Mouse (Mus musculus): Measurements from ENCODE around the gene Pon3. TPM values are rescaled to one million over a fixed set of nuclear protein-coding genes. Genes with fewer than 3 reads are reported as not detected.

Pon3 gene
- polyA plus RNA-seq (2012) = 0.02 TPM in 1 of 2 replicates, not detected in the other

- no peaks in the 10 kb centered on the region for H3K9me3 ChIP-seq (ENCODE audit: control insufficient read depth, low read length)
- H3K4me3 ChIP-seq (replicated peaks) = peak within 1 kb of the TSS; percentile 68
- no peaks in the 10 kb centered on the region for H3K27me3 ChIP-seq (ENCODE audit: control insufficient read depth)
- peaks cover 28% of the 10 kb centered on the region for H3K4me1 ChIP-seq (ENCODE audit: control insufficient read depth)
- H3K36me3 ChIP-seq (ENCODE audit: control insufficient read depth) = peaks cover 15% of the 10 kb centered on the region
- TF ChIP-seq TAL1 (IDR thresholded peaks at IDR 0.05; ENCODE audit: low read length) (no peak), GATA1 (IDR thresholded peaks at IDR 0.05; ENCODE audit: low read length) (no peak)
Measured at GRCm38 (mm10) chr6:5255722-5256451, at the start of gene Pon3. Gene Pon3, minus strand, starts transcription at chr6:5256286.

- Histone ChIP-seq H3K4me3 (replicated peaks) (no peak overlapping the region), H3K9me3 (ENCODE audit: control insufficient read depth, low read length) (no peaks in the 10 kb centered on the region), H3K36me3 (ENCODE audit: control insufficient read depth) (no peaks in the 10 kb centered on the region), H3K27me3 (ENCODE audit: control insufficient read depth) (no peaks in the 10 kb centered on the region), H3K4me1 (ENCODE audit: control insufficient read depth) (peaks cover 14% of the 10 kb centered on the region)
- TF ChIP-seq TAL1 (IDR thresholded peaks at IDR 0.05; ENCODE audit: low read length) = no peak
- no peak for TF ChIP-seq GATA1 (IDR thresholded peaks at IDR 0.05; ENCODE audit: low read length)
Measured at GRCm38 (mm10) chr6:5304956-5305355, 48.9 kb upstream of the Pon3 start.

GRCm38 (mm10) chr6:5300629-5301028, 44.5 kb upstream of the Pon3 start:
- no peaks in the 10 kb centered on the region for H3K27me3 ChIP-seq (ENCODE audit: control insufficient read depth)
- TF ChIP-seq GATA1 (IDR thresholded peaks at IDR 0.05; ENCODE audit: low read length) (no peak), TAL1 (IDR thresholded peaks at IDR 0.05; ENCODE audit: low read length) (no peak)
- H3K9me3 ChIP-seq (ENCODE audit: control insufficient read depth, low read length) = no peaks in the 10 kb centered on the region
- peaks cover 11% of the 10 kb centered on the region for H3K36me3 ChIP-seq (ENCODE audit: control insufficient read depth)
- no peak overlapping the region for H3K4me3 ChIP-seq (replicated peaks)
- peaks cover 39% of the 10 kb centered on the region for H3K4me1 ChIP-seq (ENCODE audit: control insufficient read depth)

GRCm38 (mm10) chr6:5299561-5299960, 43.5 kb upstream of the Pon3 start:
- H3K27me3 ChIP-seq (ENCODE audit: control insufficient read depth) = no peaks in the 10 kb centered on the region
- H3K4me3 ChIP-seq (replicated peaks) = no peak overlapping the region
- H3K4me1 ChIP-seq (ENCODE audit: control insufficient read depth) = peaks cover 47% of the 10 kb centered on the region
- peaks cover 20% of the 10 kb centered on the region for H3K36me3 ChIP-seq (ENCODE audit: control insufficient read depth)
- TF ChIP-seq GATA1 (IDR thresholded peaks at IDR 0.05; ENCODE audit: low read length) = no peak
- TF ChIP-seq TAL1 (IDR thresholded peaks at IDR 0.05; ENCODE audit: low read length) = no peak
- H3K9me3 ChIP-seq (ENCODE audit: control insufficient read depth, low read length) = no peaks in the 10 kb centered on the region

GRCm38 (mm10) chr6:5298092-5298554, 42.0 kb upstream of the Pon3 start, which contains the start of gene Pon2:
Gene Pon2, minus strand, starts transcription at chr6:5298455.
- H3K9me3 ChIP-seq (ENCODE audit: control insufficient read depth, low read length) = no peaks in the 10 kb centered on the region
- H3K36me3 ChIP-seq (ENCODE audit: control insufficient read depth) = peaks cover 35% of the 10 kb centered on the region
- no peaks in the 10 kb centered on the region for H3K27me3 ChIP-seq (ENCODE audit: control insufficient read depth)
- H3K4me3 ChIP-seq (replicated peaks) = peak within 1 kb of the TSS; percentile 77
- TF ChIP-seq TAL1 (IDR thresholded peaks at IDR 0.05; ENCODE audit: low read length) (no peak), GATA1 (IDR thresholded peaks at IDR 0.05; ENCODE audit: low read length) (no peak)
- H3K4me1 ChIP-seq (ENCODE audit: control insufficient read depth) = peaks cover 61% of the 10 kb centered on the region

DNA sequence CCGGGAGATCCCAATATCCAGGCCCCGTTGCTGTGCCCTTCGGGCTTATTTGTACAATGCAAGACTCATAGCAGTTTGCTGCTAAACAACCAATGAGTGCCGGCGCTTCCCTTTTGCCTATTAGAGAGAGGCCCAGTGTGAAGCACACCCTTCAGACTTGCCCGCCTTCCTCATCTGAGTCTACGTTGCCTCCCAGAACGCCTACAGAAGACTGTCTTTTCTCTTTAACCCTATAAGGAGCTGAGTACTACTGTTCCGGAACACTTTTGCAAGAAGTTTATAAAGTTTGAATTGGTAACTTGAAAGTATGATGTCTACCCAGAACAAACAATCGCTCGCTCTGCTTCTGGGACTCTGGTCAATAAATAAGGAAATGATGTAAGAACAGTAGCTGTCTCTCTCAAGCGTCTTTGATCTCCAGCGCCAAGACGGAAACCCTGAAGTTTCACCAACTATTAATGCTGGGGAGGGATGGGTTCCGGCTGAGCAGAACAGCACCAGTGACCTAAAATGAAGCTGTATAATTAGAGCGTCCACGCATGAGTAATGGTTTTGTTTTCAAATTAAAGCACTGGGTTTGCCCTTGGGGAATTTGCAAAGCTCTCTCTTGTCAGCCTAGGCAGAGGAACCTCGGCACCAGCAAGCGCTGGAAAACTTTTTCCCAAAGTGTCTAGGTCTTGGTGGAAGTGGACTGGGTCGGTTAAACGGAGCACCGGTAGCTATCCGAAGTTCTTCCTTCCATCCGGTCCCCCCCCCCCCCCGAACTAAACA, 41.4 kb upstream of the Pon3 start:
- Histone ChIP-seq H3K36me3 (ENCODE audit: control insufficient read depth) (peaks cover 41% of the 10 kb centered on the region), H3K4me3 (replicated peaks) (peak overlapping the region; percentile 77), H3K9me3 (ENCODE audit: control insufficient read depth, low read length) (no peaks in the 10 kb centered on the region), H3K27me3 (ENCODE audit: control insufficient read depth) (no peaks in the 10 kb centered on the region), H3K4me1 (ENCODE audit: control insufficient read depth) (peaks cover 67% of the 10 kb centered on the region)
- TF ChIP-seq GATA1 (IDR thresholded peaks at IDR 0.05; ENCODE audit: low read length) (no peak), TAL1 (IDR thresholded peaks at IDR 0.05; ENCODE audit: low read length) (no peak)

DNA sequence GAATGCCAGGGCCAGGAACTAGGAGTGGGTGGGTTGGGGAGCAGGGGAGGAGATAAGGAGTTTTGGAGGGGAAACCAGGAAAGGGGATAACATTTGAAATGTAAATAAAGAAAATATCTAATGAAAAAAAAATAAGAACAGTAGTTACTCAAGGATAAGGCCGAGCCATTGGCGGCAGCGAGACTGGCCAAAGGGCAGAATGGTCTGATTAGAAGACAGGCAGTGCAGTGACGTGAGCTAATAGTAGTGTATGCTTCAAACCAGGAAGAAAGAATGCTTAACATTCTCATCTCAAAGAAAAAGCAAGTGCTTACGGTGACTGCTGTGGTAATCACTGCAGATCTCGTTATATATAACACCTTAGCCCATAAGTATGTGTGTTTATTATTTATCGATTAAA, 40.0 kb upstream of the Pon3 start:
- Histone ChIP-seq H3K27me3 (ENCODE audit: control insufficient read depth) (no peaks in the 10 kb centered on the region), H3K36me3 (ENCODE audit: control insufficient read depth) (peaks cover 55% of the 10 kb centered on the region), H3K9me3 (ENCODE audit: control insufficient read depth, low read length) (no peaks in the 10 kb centered on the region), H3K4me1 (ENCODE audit: control insufficient read depth) (peaks cover 77% of the 10 kb centered on the region), H3K4me3 (replicated peaks) (peak overlapping the region; percentile 77)
- TF ChIP-seq TAL1 (IDR thresholded peaks at IDR 0.05; ENCODE audit: low read length) = no peak
- no peak for TF ChIP-seq GATA1 (IDR thresholded peaks at IDR 0.05; ENCODE audit: low read length)

GRCm38 (mm10) chr6:5294659-5295449, 38.8 kb upstream of the Pon3 start:
- Histone ChIP-seq H3K4me1 (ENCODE audit: control insufficient read depth) (peaks cover 81% of the 10 kb centered on the region), H3K36me3 (ENCODE audit: control insufficient read depth) (peaks cover 67% of the 10 kb centered on the region), H3K27me3 (ENCODE audit: control insufficient read depth) (no peaks in the 10 kb centered on the region), H3K9me3 (ENCODE audit: control insufficient read depth, low read length) (no peaks in the 10 kb centered on the region), H3K4me3 (replicated peaks) (peak overlapping the region; percentile 52)
- TF ChIP-seq GATA1 (IDR thresholded peaks at IDR 0.05; ENCODE audit: low read length) (no peak), TAL1 (IDR thresholded peaks at IDR 0.05; ENCODE audit: low read length) (no peak)
